Comparison of ENCODE assay signal across 11 mouse cellular contexts in the genomic region with DNA sequence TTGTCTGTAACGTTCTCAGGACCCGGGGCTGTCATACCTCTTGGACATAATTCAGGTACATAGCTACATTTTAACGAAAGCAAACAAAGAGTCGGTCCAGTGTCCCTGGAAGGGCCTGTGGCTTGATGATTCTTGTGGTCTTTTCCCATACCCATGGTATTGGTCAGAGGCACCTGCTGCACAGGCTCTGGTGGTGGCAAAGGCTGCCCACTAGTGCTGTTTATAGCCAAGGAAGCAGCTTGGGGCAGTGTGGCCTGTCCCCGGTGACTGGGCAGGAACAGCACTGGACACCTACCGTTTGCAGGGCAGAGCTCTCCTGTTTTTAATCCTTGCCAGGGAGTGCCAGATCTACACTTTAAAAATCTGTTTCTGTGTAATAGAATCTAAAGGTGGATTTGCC. TPM values are rescaled to one million over a fixed set of nuclear protein-coding genes. Genes with fewer than 3 reads are reported as not detected.
A peak's percentile ranks its signal among the peaks of the same experiment; 100 is the strongest.
DNase-seq lines count a peak whose midpoint lies in the region; ATAC-seq and TF ChIP-seq lines count a peak whose summit lies in the region.
"Had no signal": no experiment of that assay in that cellular context is flagged by ENCODE, and none has a peak within 500 bp of the region (broad histone marks: within the 10 kb centered on the region; RNA-seq: fewer than 3 reads in every experiment).

No protein-coding gene starts in this region.

- TF ChIP-seq CTCF in intestine, postnatal 0 days (IDR thresholded peaks at IDR 0.05; ENCODE audit: low read depth), result no peak

- no peak overlapping the region for H3K4me3 ChIP-seq in neural tube, embryonic 13.5 days
- H3K4me3 ChIP-seq in intestine, postnatal 0 days (ENCODE audit: low read depth, low read length), result peak overlapping the region; percentile 45; the same call in 1 of the 2 replicates
- no peak overlapping the region for H3K4me3 ChIP-seq in stomach, embryonic 14.5 days (ENCODE audit: low read depth, low read length)

- no peaks in the 10 kb centered on the region for H3K9me3 ChIP-seq in neural tube, embryonic 13.5 days
- no peaks in the 10 kb centered on the region for H3K9me3 ChIP-seq in intestine, postnatal 0 days (ENCODE audit: control insufficient read depth)
- no peaks in the 10 kb centered on the region for H3K9me3 ChIP-seq in stomach, embryonic 14.5 days (ENCODE audit: control insufficient read depth, low read depth, low read length)

- peak; percentile 90 for DNase-seq in heart, adult 11 months
- DNase-seq in heart, postnatal 4 days, result no peak
- DNase-seq in neural tube, embryonic 10.5 days (ENCODE audit: extremely low spot score, low spot score), result no peak
- no peak for DNase-seq in spleen, postnatal 10 days (ENCODE audit: low spot score in 2 of 2)
- DNase-seq in retina, embryonic 14.5 days (ENCODE audit: low spot score), result no peak
- DNase-seq: cerebellum, adult 8-10 months; spleen, adult 18-20 months had no signal

- H3K4me2 ChIP-seq in neural tube, embryonic 13.5 days, result peak overlapping the region; percentile 65; the same call in 1 of the 2 replicates
- peak overlapping the region; percentile 77 for H3K4me2 ChIP-seq in intestine, postnatal 0 days (replicated peaks; ENCODE audit: low read depth)
- 0 out of 2 replicates have a peak overlapping the region, but pooled peaks have one; percentile 34 for H3K4me2 ChIP-seq in stomach, embryonic 14.5 days (replicated peaks; ENCODE audit: low read depth, low read length)

- no peak for ATAC-seq in neural tube, embryonic 13.5 days (ENCODE audit: low read depth)
- no peak for ATAC-seq in intestine, postnatal 0 days
- no peak for ATAC-seq in stomach, embryonic 14.5 days (ENCODE audit: insufficient number of reproducible peaks, insufficient read depth, low FRiP score, low read depth)

- no peak overlapping the region for H3K9ac ChIP-seq in neural tube, embryonic 13.5 days
- no peak overlapping the region; the same call in 1 of the 2 replicates for H3K9ac ChIP-seq in intestine, postnatal 0 days (ENCODE audit: low read depth, low read length)
- no peak overlapping the region for H3K9ac ChIP-seq in stomach, embryonic 14.5 days (replicated peaks; ENCODE audit: low read depth, low read length)

- H3K36me3 ChIP-seq in neural tube, embryonic 13.5 days, result no peaks in the 10 kb centered on the region
- no peaks in the 10 kb centered on the region for H3K36me3 ChIP-seq in intestine, postnatal 0 days (ENCODE audit: control insufficient read depth, insufficient read depth)
- H3K36me3 ChIP-seq in stomach, embryonic 14.5 days (ENCODE audit: control insufficient read depth, insufficient read depth, low read length), result no peaks in the 10 kb centered on the region

- 76% methylated on average over 6 of the region's 6 CpGs for WGBS in neural tube, embryonic 13.5 days
- WGBS in intestine, postnatal 0 days, result 43% methylated on average over 6 of the region's 6 CpGs
- 59% methylated on average over 6 of the region's 6 CpGs for WGBS in stomach, embryonic 14.5 days

- peaks cover 14% of the 10 kb centered on the region for H3K4me1 ChIP-seq in neural tube, embryonic 13.5 days (replicated peaks)
- no peaks in the 10 kb centered on the region for H3K4me1 ChIP-seq in intestine, postnatal 0 days (replicated peaks; ENCODE audit: control insufficient read depth, insufficient read depth, low read length)
- peaks cover 25% of the 10 kb centered on the region for H3K4me1 ChIP-seq in stomach, embryonic 14.5 days (ENCODE audit: control insufficient read depth, insufficient read depth, low read length)

- H3K27me3 ChIP-seq in neural tube, embryonic 13.5 days, result peaks cover 35% of the 10 kb centered on the region
- peaks cover 10% of the 10 kb centered on the region; the same call in 1 of the 2 replicates for H3K27me3 ChIP-seq in intestine, postnatal 0 days (replicated peaks; ENCODE audit: control insufficient read depth, insufficient read depth, low read length)
- H3K27me3 ChIP-seq in stomach, embryonic 14.5 days (ENCODE audit: control insufficient read depth, insufficient read depth, low read length), result no peaks in the 10 kb centered on the region

- no peak overlapping the region for H3K27ac ChIP-seq in neural tube, embryonic 13.5 days (replicated peaks)
- no peak overlapping the region; the same call in 1 of the 2 replicates for H3K27ac ChIP-seq in intestine, postnatal 0 days (ENCODE audit: low read depth, low read length)
- H3K27ac ChIP-seq in stomach, embryonic 14.5 days (ENCODE audit: low read length), result no peak overlapping the region

RNA-seq across cellular contexts. Expression of gene Ramp1, which starts 1.1 kb away (rescaled TPM):
- 10 to 100 TPM; 24.3 to 26.8 TPM for total RNA-seq in heart, postnatal 4 days (2021)
- 2.7 and 3.2 TPM in 2 replicates for polyA plus RNA-seq in neural tube, embryonic 13.5 days (2015; fragmentation: Nextera tagmentation; extraction: Ambion mirVana)
- polyA plus RNA-seq in intestine, postnatal 0 days (2015; fragmentation: Nextera tagmentation; extraction: Ambion mirVana), result 16.1 and 16.5 TPM in 2 replicates
- polyA plus RNA-seq in stomach, embryonic 14.5 days (2014; fragmentation: Nextera tagmentation; extraction: Ambion mirVana), result 4.2 and 4.6 TPM in 2 replicates

RNA-seq across cellular contexts. Expression of gene Rbm44, which starts 35.8 kb away (rescaled TPM):
- total RNA-seq in heart, postnatal 4 days (2021), result 1 to 10 TPM in 1 of 2 experiments, under 1 TPM in 1; 0.88 to 1.1 TPM
- polyA plus RNA-seq in neural tube, embryonic 13.5 days (2015; fragmentation: Nextera tagmentation; extraction: Ambion mirVana), result 0.21 and 0.29 TPM in 2 replicates
- polyA plus RNA-seq in intestine, postnatal 0 days (2015; fragmentation: Nextera tagmentation; extraction: Ambion mirVana), result 0.13 and 0.52 TPM in 2 replicates
- polyA plus RNA-seq in stomach, embryonic 14.5 days (2014; fragmentation: Nextera tagmentation; extraction: Ambion mirVana), result 0.38 and 0.46 TPM in 2 replicates
- total RNA-seq: left cerebral cortex, adult 8-10 months had no signal
